Mouse (Mus musculus): ENCODE data around the gene Tbk1.

Tbk1 gene

GRCm38 (mm10) chr10:121497968-121498367 is 88.6 kb downstream of the Tbk1 start:
- no peak for DNase-seq

- no peak for DNase-seq
These were observed 90.0 kb downstream of the Tbk1 start for GRCm38 (mm10) chr10:121496616-121497015.
